Mouse (Mus musculus) MEL (cell line): ENCODE measurements around the gene Dlg2. TPM values are rescaled to one million over a fixed set of nuclear protein-coding genes. Genes with fewer than 3 reads are reported as not detected.

Experiments
- DNase-seq: peaks from one replicate; pipeline ENCODE4 v3.0.0; 2011; ENCODE audit warnings: low read depth, low spot score
- H3K27ac ChIP-seq: 2 replicates; pipeline ENCODE4 v1.5.1; 2012; ENCODE audit warnings: low read depth, mild to moderate bottlenecking, control low read depth, low read length, moderate library complexity; ENCODE audit not compliant: control insufficient read depth
- H3K27me3 ChIP-seq, 2 experiments: fragments of 150-350 bp in 1 of 2; sonication (generic) in 1 of 2; 2 replicates each; pipeline ENCODE4 v1.6.1; 2012; ENCODE audit warnings: low read length in 2 of 2, mild to moderate bottlenecking in 2 of 2, improper control_type of control experiment in 1 of 2, moderate library complexity in 1 of 2; ENCODE audit not compliant: insufficient read depth in 2 of 2, control insufficient read depth in 1 of 2
- H3K36me3 ChIP-seq, 2 experiments: 2 replicates each; pipeline ENCODE4 v1.6.1; 2012 to 2014; ENCODE audit warnings: low read length in 2 of 2, improper control_type of control experiment in 1 of 2, inconsistent platforms in 1 of 2, mild to moderate bottlenecking in 1 of 2; ENCODE audit not compliant: insufficient read depth in 2 of 2, control insufficient read depth in 1 of 2
- H3K4me1 ChIP-seq, 2 experiments: fragments of 150-350 bp in 1 of 2; sonication (generic) in 1 of 2; 2 replicates each; pipeline ENCODE4 v1.6.1; 2012; ENCODE audit warnings: low read length in 2 of 2, improper control_type of control experiment in 1 of 2, mild to moderate bottlenecking in 1 of 2; ENCODE audit not compliant: insufficient read depth in 2 of 2, control insufficient read depth in 1 of 2
- H3K4me3 ChIP-seq, 2 experiments: fragments of 150-350 bp in 1 of 2; sonication (generic) in 1 of 2; 2 replicates each; pipeline ENCODE4 v1.5.1; 2012; ENCODE audit warnings: low read depth in 2 of 2, low read length in 2 of 2, mild to moderate bottlenecking in 2 of 2, moderate library complexity in 2 of 2, control low read depth in 1 of 2, improper control_type of control experiment in 1 of 2; ENCODE audit not compliant: control insufficient read depth in 1 of 2, insufficient read depth in 1 of 2
- H3K79me2 ChIP-seq: 2 replicates; pipeline ENCODE4 v1.6.1; 2012; ENCODE audit warnings: mild to moderate bottlenecking, low read length, moderate library complexity; ENCODE audit not compliant: control insufficient read depth, poor library complexity, insufficient read depth
- H3K9ac ChIP-seq: 2 replicates; pipeline ENCODE4 v1.6.1; 2012; ENCODE audit warnings: low read depth, mild to moderate bottlenecking, control low read depth, low read length, moderate library complexity; ENCODE audit not compliant: control insufficient read depth, poor library complexity, severe bottlenecking
- H3K9me3 ChIP-seq: fragments of 150-350 bp; sonication (generic); replicated peaks from 2 replicates; pipeline ENCODE4 v1.6.1; 2012; ENCODE audit warnings: mild to moderate bottlenecking, low read length, improper control_type of control experiment, moderate library complexity; ENCODE audit not compliant: insufficient read depth
- BHLHE40 ChIP-seq: IDR thresholded peaks from 2 replicates; pipeline ENCODE4 v1.6.1; 2012; ENCODE audit warnings: low read depth, mild to moderate bottlenecking, inconsistent platforms, low read length, improper control_type of control experiment, borderline replicate concordance
- CHD1 ChIP-seq: IDR thresholded peaks from 2 replicates; pipeline ENCODE4 v1.6.1; 2012; ENCODE audit warnings: low read depth, mild to moderate bottlenecking, inconsistent platforms, low read length, improper control_type of control experiment
- CHD2 ChIP-seq: IDR thresholded peaks from 2 replicates; pipeline ENCODE4 v1.6.1; 2011; ENCODE audit warnings: low read length, improper control_type of control experiment
- CTCF ChIP-seq, 3 experiments: IDR thresholded peaks in 2 of 3; conservative IDR thresholded peaks in 1 of 3; 2 replicates each; pipeline ENCODE4 v1.5.1; 2011 to 2012; ENCODE audit warnings: low read length in 3 of 3, low read depth in 2 of 3, mild to moderate bottlenecking in 2 of 3, improper control_type of control experiment in 1 of 3, inconsistent platforms in 1 of 3, mixed read lengths in 1 of 3, moderate library complexity in 1 of 3; ENCODE audit not compliant: control insufficient read depth in 1 of 3, insufficient read depth in 1 of 3, poor library complexity in 1 of 3, severe bottlenecking in 1 of 3
- E2F4 ChIP-seq: IDR thresholded peaks from 2 replicates; pipeline ENCODE4 v1.6.1; 2011; ENCODE audit warnings: low read depth, low read length, improper control_type of control experiment, borderline replicate concordance
- ELF1 ChIP-seq: IDR thresholded peaks from 2 replicates; pipeline ENCODE4 v1.6.1; 2014; ENCODE audit warnings: low read depth, mild to moderate bottlenecking, inconsistent platforms, low read length, improper control_type of control experiment, moderate library complexity
- EP300 ChIP-seq, 2 experiments: IDR thresholded peaks; 2 replicates each; pipeline ENCODE4 v1.6.1; 2011; ENCODE audit warnings: improper control_type of control experiment in 2 of 2, low read length in 2 of 2, low read depth in 1 of 2, mild to moderate bottlenecking in 1 of 2
- GABPA ChIP-seq: IDR thresholded peaks from 2 replicates; pipeline ENCODE4 v1.6.1; 2012; ENCODE audit warnings: low read depth, mild to moderate bottlenecking, inconsistent platforms, low read length, improper control_type of control experiment, moderate library complexity
- GATA1 ChIP-seq: IDR thresholded peaks from 2 replicates; pipeline ENCODE4 v1.6.1; 2011; ENCODE audit warnings: low read depth, low read length, improper control_type of control experiment
- JUND ChIP-seq: IDR thresholded peaks from 2 replicates; pipeline ENCODE4 v1.6.1; 2011; ENCODE audit warnings: low read depth, mild to moderate bottlenecking, improper control_type of control experiment, low read length
- KAT2A ChIP-seq: conservative IDR thresholded peaks from 2 replicates; pipeline ENCODE4 v1.6.1; 2012; ENCODE audit warnings: low read depth, low read length, improper control_type of control experiment, inconsistent platforms
- MAFK ChIP-seq: IDR thresholded peaks from 2 replicates; pipeline ENCODE4 v1.6.1; 2011; ENCODE audit warnings: low read depth, mild to moderate bottlenecking, low read length, improper control_type of control experiment, borderline replicate concordance
- MAX ChIP-seq: IDR thresholded peaks from 2 replicates; pipeline ENCODE4 v1.6.1; 2011; ENCODE audit warnings: low read length, improper control_type of control experiment
- MAZ ChIP-seq: IDR thresholded peaks from 2 replicates; pipeline ENCODE4 v1.6.1; 2012; ENCODE audit warnings: low read depth, mild to moderate bottlenecking, inconsistent platforms, low read length, improper control_type of control experiment
- MEF2A ChIP-seq: IDR thresholded peaks from 2 replicates; pipeline ENCODE4 v1.6.1; 2014; ENCODE audit warnings: low read depth, mild to moderate bottlenecking, inconsistent platforms, low read length, improper control_type of control experiment; ENCODE audit not compliant: poor library complexity, insufficient replicate concordance, severe bottlenecking; ENCODE audit errors: extremely low read depth
- MXI1 ChIP-seq: IDR thresholded peaks from 2 replicates; pipeline ENCODE4 v1.6.1; 2011; ENCODE audit warnings: mild to moderate bottlenecking, low read depth, low read length, improper control_type of control experiment
- MYC ChIP-seq: IDR thresholded peaks from 2 replicates; pipeline ENCODE4 v1.6.1; 2011; ENCODE audit warnings: low read depth, mild to moderate bottlenecking, low read length, improper control_type of control experiment, moderate library complexity
- NELFE ChIP-seq: IDR thresholded peaks from 2 replicates; pipeline ENCODE4 v1.6.1; 2011; ENCODE audit warnings: low read depth, low read length, improper control_type of control experiment
- NRF1 ChIP-seq: IDR thresholded peaks from 2 replicates; pipeline ENCODE4 v1.6.1; 2014; ENCODE audit warnings: low read depth, mild to moderate bottlenecking, inconsistent platforms, low read length, improper control_type of control experiment, moderate library complexity; ENCODE audit not compliant: poor library complexity, insufficient read depth, severe bottlenecking
- POLR2AphosphoS2 ChIP-seq: IDR thresholded peaks from 2 replicates; pipeline ENCODE4 v1.6.1; 2011; ENCODE audit warnings: low read length, improper control_type of control experiment
- SIN3A ChIP-seq: IDR thresholded peaks from 2 replicates; pipeline ENCODE4 v1.6.1; 2012; ENCODE audit warnings: low read length, improper control_type of control experiment, inconsistent platforms
- SMC3 ChIP-seq: IDR thresholded peaks from 2 replicates; pipeline ENCODE4 v1.6.1; 2011; ENCODE audit warnings: low read depth, low read length, improper control_type of control experiment
- TAL1 ChIP-seq: IDR thresholded peaks from 2 replicates; pipeline ENCODE4 v1.6.1; 2012; ENCODE audit warnings: mild to moderate bottlenecking, inconsistent platforms, low read length, moderate library complexity, mixed read lengths
- TCF12 ChIP-seq: IDR thresholded peaks from 2 replicates; pipeline ENCODE4 v1.6.1; 2014; ENCODE audit warnings: low read depth, mild to moderate bottlenecking, inconsistent platforms, low read length, improper control_type of control experiment, moderate library complexity
- UBTF ChIP-seq: IDR thresholded peaks from 2 replicates; pipeline ENCODE4 v1.6.1; 2012; ENCODE audit warnings: low read depth, mild to moderate bottlenecking, inconsistent platforms, low read length, improper control_type of control experiment, moderate library complexity, borderline replicate concordance; ENCODE audit not compliant: insufficient read depth
- USF2 ChIP-seq, 2 experiments: IDR thresholded peaks; 2 replicates each; pipeline ENCODE4 v1.6.1; 2011 to 2012; ENCODE audit warnings: improper control_type of control experiment in 2 of 2, low read length in 2 of 2, borderline replicate concordance in 1 of 2, inconsistent platforms in 1 of 2, low read depth in 1 of 2, mild to moderate bottlenecking in 1 of 2; ENCODE audit not compliant: insufficient read depth in 1 of 2
- ZMIZ1 ChIP-seq: IDR thresholded peaks from 2 replicates; pipeline ENCODE4 v1.6.1; 2012; ENCODE audit warnings: low read depth, mild to moderate bottlenecking, inconsistent platforms, low read length, improper control_type of control experiment, moderate library complexity
- polyA plus RNA-seq, 2 experiments: library from polyadenylated mRNA; stranded (reverse) in 1 of 2; unstranded in 1 of 2; fragments of >175 nt in 1 of 2; fragments of >200 nt in 1 of 2; gene quantifications; 2 replicates each; pipeline versions ENCODE4 v1.2.1 to v1.2.4; 2012; ENCODE audit warnings: low replicate concordance in 2 of 2, low read depth in 1 of 2; ENCODE audit not compliant: insufficient read length in 2 of 2, insufficient read depth in 1 of 2, missing spikeins in 1 of 2
- total RNA-seq: library from RNA; depleted of rRNA; stranded (reverse); fragments of 300-350 nt; gene quantifications from 2 replicates; pipeline ENCODE4 v1.2.3, GENCODE M21; 2012

The Dlg2 gene
- total and polyA plus RNA-seq, 3 experiments, result 0.04 TPM; not detected in 2

DNA sequence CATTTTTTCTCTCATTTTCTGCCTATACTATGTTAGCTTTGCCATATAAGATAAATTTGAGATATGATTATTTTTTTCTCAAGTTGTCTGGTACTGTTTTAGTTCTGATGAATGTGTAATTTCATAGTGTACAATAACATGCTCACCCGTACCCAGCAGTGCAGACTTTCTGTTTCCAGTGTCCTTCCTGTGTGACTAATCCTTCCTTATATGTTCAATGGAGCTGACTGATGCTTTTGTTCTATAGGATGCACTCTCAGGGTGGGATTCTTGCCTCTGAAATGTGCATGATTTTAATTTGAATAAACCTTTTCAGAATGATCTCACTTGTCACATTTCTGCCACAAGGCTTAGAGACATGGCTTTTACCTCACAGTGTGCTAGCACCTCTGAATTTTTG lies 259.9 kb downstream of the Dlg2 start:
- H3K4me1 ChIP-seq, result no peaks in the 10 kb centered on the region
- TF ChIP-seq CTCF (IDR thresholded peaks at IDR 0.05 in 2 of 3, conservative IDR thresholded peaks at IDR 0.05 in 1 of 3; ENCODE audit: control insufficient read depth in 1 of 3, insufficient read depth in 1 of 3, low read depth in 2 of 3, low read length in 3 of 3, poor library complexity in 1 of 3, severe bottlenecking in 1 of 3) (no peak), TAL1 (no peak), E2F4 (no peak), BHLHE40 (no peak), ZMIZ1 (no peak), MEF2A (no peak), POLR2AphosphoS2 (no peak), MAX (no peak), NELFE (no peak), EP300 (IDR thresholded peaks at IDR 0.05; ENCODE audit: low read depth in 1 of 2, low read length in 2 of 2) (no peak), JUND (no peak), SIN3A (no peak), NRF1 (no peak), MXI1 (no peak), ELF1 (no peak), MAZ (no peak)
- H3K9ac ChIP-seq, result no peak overlapping the region

DNA sequence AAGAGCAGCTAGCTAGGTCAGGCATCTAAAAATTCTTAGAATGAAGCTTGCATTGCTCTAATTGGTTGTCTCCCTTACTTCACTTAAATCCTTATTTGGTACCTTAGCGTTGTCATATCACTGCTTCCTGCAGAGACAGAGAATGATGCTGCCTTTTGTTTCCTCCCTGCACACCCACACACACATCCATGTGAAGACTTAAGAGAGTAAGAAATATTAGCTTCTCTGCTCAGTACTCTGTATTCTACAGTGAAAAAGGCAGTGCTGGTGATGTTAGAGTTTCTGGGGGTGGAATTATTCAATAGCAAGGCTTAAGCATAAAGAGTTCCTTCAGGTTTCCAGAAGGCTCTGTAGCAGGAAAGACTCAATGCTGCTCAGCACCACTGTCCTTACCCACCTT lies 272.2 kb downstream of the Dlg2 start:
- no peaks in the 10 kb centered on the region for H3K79me2 ChIP-seq
- H3K27me3 ChIP-seq, result no peaks in the 10 kb centered on the region
- H3K36me3 ChIP-seq, result no peaks in the 10 kb centered on the region
- no peaks in the 10 kb centered on the region for H3K9me3 ChIP-seq
- no peak for DNase-seq
- no peak overlapping the region for H3K4me3 ChIP-seq
- no peak overlapping the region for H3K27ac ChIP-seq
- no peak for TF ChIP-seq MAFK
- TF ChIP-seq UBTF, result no peak
- no peak for TF ChIP-seq ELF1
- no peak for TF ChIP-seq ZMIZ1
- no peak for TF ChIP-seq SIN3A
- no peak for TF ChIP-seq MYC
- TF ChIP-seq USF2 (IDR thresholded peaks at IDR 0.05; ENCODE audit: borderline replicate concordance in 1 of 2, insufficient read depth in 1 of 2, low read depth in 1 of 2, low read length in 2 of 2), result no peak
- TF ChIP-seq KAT2A, result no peak
- no peak for TF ChIP-seq GABPA
- no peak for TF ChIP-seq BHLHE40
- TF ChIP-seq MAZ, result no peak
- TF ChIP-seq CHD2, result no peak
- TF ChIP-seq NELFE, result no peak
- TF ChIP-seq GATA1, result no peak
- TF ChIP-seq NRF1, result no peak
- TF ChIP-seq EP300 (IDR thresholded peaks at IDR 0.05; ENCODE audit: low read depth in 1 of 2, low read length in 2 of 2), result no peak
- no peak for TF ChIP-seq CHD1
- TF ChIP-seq SMC3, result no peak
- TF ChIP-seq TAL1, result no peak
- no peak for TF ChIP-seq TCF12
- no peak overlapping the region for H3K9ac ChIP-seq
- no peaks in the 10 kb centered on the region for H3K4me1 ChIP-seq

More for the DNA sequence above, 259.9 kb downstream of the Dlg2 start:
- H3K27ac ChIP-seq, result no peak overlapping the region
- H3K79me2 ChIP-seq, result no peaks in the 10 kb centered on the region
- H3K4me3 ChIP-seq, result no peak overlapping the region
- H3K27me3 ChIP-seq, result no peaks in the 10 kb centered on the region
- DNase-seq, result no peak
- no peaks in the 10 kb centered on the region for H3K9me3 ChIP-seq
- H3K36me3 ChIP-seq, result no peaks in the 10 kb centered on the region
